Mouse (Mus musculus) regulatory T cell (primary cell): Measurements from ENCODE around the gene Efhd2.

Experiments used
- in situ Hi-C: fragments of 300-600 bp; cut with MboI, MseI; formaldehyde crosslinking; loops from one replicate; pipeline ENCODE4 v1.15.1; 2025; ENCODE audit warnings: high pct_unique_total_duplicates

Gene Efhd2

DNA sequence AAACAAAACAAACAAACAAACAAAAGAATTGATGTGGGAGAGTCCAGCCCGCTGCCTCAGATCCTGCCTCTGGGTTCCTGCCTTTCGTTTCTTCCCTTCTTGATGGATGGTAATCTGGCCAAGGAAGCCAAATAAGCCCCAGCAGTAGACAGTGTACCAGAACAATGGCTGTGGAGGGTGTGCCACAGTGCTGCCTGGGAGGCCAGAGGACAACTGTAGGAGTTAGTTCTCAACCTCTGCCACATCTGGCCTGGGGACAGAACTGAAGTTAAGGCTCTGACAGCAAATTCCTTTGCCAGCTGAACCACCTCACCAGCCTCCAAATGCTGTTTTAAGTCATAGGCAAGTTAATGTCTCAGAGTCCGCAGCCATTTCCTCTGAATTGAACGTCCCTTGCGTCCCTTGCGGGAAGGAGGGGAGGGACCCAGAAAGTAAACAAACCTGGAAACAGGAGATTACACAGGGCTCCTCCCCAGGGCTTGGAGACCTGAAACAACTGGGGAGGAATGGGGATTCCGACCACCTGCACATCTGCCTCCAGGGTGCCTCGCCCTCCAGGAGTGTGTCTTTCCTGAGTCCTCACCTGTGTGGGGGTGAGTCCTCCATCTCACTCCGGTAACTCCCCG, 6.7 kb upstream of the Efhd2 start:
- in situ Hi-C loops = no loop called here

DNA sequence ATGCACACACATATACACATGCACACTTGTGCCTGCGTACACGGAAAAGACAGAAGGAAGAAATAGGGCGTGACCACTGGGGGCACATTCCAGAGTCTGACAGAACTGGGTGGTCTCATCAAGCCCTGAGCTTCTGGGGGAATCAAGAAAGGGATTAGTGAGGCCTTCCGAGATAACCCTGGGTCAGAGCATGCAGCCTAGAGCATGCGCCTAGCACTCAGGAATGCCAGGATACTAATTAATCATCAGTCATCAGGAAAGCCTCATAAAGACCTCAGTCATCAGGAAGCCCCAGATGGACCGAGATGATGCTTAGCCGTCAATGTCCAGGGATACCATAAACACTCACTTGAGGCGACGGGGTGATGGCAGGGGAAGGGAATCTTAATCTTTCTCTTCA, 5.2 kb upstream of the Efhd2 start:
- in situ Hi-C loops = no loop called here

DNA sequence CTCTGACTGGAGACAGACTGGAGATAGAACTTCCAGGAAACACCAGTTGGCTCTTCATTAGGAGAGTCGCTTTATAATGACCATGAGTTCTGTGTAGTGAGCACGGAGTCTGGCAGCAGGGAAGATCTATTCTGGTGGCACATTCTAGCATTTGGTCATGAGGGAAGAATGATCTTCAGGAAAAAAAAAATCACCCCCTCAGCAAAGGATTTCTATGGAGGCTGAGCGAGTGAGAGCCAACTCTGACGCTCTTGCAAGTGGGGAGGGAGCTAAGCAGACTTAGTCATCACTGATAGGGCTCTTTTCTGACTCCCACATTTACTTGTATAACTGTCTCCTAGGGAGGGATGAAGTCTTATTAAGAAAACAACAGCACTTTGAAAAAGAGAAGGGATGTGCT, 4.4 kb upstream of the Efhd2 start:
- in situ Hi-C loops = no loop called here

DNA sequence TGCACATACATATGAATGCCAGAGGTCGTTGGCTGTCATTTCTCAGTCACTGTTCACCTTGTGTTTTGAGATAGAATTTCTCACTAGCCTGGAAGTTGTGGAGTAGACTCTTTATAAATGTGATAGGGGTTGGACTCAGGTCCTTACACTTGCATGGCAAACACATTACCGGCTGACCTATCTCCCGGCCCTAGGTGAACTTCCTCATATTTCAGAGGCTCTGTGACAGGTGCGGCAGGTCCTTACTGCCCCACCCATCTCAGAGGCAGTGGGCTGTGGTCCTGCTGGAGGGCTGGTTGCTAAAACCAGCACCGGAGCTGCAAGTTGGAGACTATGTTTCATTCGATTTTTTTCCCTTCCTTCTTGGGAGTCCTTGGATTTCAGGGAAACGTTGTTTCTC, 3.9 kb upstream of the Efhd2 start:
- in situ Hi-C loops = no loop called here

DNA sequence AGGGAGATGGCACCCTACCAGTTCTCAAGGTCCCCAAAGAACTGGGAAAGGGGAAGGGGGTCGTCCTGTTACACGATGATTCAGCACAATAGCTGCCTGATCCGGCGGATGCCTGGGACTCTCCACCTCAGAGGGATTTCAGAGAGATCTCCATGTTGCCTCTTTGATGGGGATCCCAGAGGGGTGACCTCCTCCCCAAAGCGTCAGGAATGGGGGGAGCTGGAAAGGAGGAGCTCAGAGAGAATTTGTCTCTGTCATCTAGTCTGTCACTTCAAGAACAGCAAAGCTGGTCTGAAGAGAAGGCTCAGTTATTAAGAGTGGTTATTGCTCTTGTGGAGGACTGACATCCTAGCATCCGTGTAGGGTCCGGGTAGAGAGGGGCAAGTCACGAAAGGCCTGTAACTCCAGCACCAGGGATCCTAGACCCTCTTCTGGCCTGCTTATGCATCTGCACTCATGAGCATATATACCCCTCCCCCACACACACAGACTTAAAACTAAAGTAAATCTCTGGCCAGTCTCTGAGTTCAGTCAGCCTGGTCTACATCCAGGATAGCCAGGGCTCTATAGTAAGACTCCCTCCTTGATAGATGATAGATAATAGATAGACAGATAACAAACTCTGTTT, 875 bp upstream of the Efhd2 start:
- in situ Hi-C loops = no loop called here

DNA sequence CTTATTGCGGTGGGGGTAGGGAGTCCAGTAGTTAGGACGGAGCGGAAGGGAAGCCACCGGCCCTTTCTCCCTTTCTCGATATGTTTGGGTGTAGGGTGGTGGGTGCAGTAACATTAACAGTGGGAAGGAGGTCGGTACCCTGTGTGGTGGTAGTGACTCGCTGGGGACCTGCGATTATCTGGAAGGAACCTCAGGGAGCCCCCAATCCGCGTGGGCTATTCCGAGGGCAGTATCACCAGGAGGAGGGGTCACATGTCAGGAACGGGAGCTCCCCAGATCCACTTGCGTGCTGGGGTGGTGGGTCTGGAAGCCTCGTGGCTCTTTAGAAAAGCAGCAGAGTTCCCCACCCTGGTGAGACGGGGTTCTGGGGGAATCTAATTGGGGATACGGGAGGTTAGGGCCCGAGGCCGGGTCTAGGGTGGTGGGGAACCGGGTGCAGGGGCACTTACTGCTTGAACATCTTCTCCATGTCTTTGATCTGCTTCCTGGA, 564 bp downstream of the Efhd2 start:
- in situ Hi-C loops = no loop called here

DNA sequence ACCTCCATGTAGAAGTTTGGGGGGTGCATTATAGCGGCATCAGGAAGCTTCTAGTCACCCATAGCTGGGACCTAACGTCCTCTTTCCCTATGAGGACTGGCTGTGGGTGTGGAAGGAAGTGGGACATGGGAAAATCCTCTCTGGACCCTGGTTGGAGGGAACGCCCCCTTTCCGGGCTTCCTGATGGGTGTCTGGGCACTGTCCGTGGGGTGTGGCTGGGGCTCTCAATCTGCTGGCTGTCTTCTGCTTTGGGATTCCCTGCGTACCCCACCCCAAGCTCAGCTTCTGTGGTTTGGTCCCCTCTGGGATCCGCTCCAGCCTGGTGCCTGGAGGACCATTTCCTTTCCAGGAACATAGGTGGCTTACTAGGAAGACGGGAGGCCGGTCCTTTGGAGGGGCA, 1.7 kb downstream of the Efhd2 start:
- in situ Hi-C loops = no loop called here

DNA sequence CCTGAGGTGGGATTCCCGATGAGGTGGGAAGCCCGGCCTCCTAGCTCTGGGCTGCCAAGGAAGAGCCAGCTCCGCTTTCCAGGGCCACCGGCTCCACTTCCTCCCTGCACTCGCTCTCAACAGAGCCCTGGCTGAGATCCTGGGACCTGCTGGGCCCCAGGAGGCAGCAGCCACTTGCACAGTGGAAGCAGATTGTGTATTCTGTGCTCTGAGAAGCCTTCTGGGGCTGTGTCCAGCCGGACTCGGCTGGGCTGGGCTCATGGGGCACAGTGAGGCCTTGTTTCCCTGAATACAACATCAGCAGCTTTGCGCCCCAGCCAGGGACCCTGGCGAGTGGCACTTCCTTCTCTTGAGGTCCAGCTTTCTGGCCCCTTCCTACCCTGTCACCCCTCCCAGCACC, 2.8 kb downstream of the Efhd2 start:
- in situ Hi-C loops = no loop called here

DNA sequence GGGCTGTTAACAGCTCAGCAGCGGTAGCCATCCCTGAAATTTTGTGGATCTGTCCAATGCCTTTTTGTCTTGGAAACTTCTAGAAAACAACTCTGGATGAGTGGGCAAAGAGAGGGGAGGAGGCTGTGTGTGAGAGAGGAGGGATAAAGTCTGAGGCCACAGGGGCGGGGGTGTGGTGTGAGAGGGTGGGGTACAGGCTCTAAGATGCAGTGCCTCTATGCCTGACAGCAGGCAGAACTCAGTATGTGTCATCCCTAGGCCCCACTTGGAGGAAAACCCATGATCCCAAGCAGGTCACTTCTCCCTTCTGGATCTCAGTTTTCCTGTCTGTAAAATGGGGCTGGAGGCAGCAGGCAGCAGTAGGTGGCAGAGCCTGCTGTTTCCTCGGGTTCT, 3.4 kb downstream of the Efhd2 start:
- in situ Hi-C loops = no loop called here

DNA sequence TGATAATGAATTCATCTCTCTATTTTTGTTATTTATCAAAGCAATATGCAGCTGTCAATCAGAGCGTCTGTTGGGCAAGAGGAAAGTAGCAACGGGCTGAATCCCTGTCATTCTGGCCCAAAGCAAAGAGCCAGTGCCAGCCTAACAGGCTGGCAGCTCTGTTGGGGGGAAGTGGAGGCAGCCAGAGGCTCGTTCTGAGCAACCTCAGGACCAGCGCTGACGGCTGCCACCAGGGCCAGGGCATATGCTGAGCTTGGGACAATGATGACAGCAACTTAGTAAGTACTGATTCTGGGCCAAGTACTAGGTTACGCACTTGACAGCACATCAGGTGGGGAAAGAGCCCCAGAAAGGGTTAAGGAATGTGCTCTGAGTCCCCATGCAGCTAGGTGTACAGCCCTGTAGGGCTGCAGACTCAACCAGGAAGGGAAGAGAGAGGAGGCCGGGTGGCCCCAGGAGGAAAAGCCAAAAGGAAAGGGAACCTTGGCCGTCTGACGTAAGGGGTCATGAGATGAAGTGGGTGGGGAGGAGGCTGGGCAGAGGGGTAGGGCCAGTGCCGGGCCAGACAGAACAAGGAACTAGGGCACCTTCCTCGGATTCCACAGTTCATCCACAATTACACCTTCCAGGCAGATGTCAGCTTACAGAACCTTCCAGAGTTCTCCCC, 3.9 kb downstream of the Efhd2 start:
- in situ Hi-C loops = no loop called here

DNA sequence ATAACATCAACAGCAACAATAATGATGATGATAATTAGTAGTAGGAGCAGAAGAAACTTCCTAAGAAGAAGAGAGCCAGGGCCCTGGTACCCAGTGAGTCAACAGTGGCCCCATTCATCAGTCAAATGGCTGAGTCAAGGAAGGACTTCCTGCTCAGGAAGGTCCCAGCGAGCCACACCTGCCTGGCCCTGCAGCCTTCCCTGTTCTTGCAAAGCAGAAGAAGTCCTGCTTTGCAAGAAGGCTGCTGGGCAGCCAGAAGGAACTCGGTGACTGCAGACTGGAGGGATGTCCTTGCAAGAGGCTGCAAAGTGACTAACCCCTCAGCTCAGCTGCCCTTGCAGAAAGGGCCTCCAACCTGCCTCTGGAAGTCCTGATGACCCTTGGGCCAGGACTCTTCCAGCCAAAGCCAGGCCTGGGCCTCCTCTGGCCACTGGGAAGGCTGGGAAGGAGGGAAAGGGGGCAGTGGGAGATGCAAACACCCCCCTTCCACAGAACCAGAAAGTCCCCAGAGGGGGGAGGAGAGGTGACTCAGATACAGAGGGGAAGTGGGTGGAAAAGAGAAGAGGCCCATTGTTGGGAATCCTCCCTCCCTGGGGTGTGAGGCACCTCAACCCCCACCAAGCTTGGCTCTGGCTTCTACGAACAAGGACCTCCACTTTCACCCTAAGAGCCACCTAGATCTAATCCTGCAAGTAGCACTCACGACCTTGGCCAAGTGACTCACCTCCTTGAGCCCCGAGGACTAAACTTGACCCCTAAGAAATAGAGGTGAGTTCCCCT, 5.1 kb downstream of the Efhd2 start:
- in situ Hi-C loops = no loop called here

DNA sequence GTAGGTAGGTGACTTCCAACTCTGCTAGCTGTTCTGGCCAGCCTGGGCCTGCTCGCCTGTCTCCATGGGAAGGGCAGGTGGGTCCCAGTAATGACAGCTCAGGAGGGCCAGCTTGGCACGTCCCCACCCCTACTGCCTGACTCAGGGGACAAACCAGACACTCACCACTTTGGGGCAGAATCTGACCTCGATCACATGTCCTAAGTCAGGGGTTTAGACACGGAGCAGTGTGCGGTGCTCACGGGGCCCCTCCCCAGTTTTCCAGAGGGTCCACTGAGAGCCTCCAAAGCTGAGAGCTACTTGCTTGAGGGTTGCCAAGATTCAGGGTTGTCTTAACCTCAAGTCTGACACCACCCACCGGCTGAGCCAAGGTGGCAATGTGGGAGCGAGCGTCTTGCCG, 6.7 kb downstream of the Efhd2 start:
- in situ Hi-C loops = no loop called here

DNA sequence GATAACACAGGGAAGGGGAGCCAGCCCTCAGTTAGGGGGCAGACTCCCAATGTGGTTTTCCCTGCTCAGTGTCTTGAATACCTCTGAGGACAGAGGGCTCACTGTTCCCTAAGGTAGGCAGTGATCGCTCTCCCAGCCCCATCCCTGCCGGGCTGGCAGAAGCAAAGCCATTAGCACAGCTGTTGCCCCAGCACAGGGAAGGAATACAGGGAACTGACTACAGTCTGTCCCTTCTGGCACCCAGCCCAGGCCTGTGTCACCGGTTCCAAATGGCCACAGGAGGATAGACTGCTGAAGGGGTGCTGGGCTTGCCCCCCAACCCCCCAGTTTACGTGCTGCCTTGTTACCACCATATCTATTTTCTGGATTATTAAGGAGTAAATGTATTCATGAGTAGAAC, 7.2 kb downstream of the Efhd2 start:
- in situ Hi-C loops = no loop called here

DNA sequence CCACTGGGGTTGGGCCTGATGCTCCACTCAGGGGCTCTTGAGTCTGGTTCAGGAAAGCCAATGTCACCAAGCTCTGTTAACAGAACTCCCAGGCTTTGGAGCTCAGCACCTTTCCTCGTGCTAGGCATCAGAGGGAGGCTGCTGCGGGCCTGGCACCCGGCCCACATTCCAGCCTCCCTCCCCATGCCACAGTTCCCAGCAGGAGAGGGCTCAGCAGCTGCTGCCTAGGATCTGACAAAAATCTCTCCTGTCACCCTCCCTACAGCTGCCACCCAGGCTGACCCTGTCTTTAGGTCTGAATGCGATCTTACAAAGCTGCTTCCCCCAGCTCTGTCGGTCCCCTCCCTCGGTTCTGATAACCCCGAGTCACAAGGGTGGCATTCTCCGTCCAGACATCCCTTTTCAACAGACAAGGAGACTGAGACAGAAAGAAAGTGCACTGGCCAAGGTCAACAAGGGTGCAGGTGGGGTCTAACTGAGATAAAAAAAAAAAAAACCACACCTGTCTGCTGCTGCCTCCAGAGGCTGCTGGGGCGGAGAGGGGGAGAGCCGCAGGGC, 7.7 kb downstream of the Efhd2 start:
- in situ Hi-C loops = no loop called here

DNA sequence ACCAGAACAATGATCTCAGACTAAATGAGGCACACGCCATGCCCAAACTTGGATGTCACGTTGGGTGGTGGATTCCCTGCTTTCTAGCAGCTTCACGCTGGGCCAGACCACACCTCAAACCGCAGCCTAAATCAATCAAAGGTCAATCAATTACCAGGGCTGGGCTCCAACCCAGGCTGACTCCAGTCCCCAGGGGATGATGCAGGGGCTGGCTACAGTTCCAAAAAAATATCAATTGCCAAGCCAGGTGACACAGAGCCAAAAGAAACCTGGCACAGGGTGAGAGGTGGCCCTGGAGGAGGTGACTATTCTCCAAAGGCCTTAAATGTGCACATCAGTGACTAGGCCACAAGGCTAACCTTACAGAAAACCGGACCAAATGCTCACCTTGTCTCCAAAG, 9.1 kb downstream of the Efhd2 start:
- in situ Hi-C loops = no loop called here

DNA sequence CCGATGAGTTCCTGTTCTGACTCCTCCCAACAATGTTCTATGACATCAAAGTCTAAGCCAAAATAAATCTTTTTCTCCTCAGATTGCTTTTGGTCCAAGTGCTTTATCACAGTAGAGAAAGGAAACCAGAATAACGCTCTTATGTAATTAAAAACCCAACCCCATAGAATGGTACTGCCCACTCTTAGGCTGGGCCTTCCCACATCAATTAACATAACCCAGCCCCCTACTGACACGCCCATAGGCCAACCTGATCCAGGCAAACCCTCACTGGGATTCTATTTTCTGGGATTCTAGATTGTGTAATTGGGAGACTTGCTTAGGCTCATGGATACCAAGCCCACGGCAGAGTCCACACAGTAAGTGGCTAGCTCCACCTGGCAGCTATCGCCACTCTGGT, 9.7 kb downstream of the Efhd2 start:
- in situ Hi-C loops = no loop called here

DNA sequence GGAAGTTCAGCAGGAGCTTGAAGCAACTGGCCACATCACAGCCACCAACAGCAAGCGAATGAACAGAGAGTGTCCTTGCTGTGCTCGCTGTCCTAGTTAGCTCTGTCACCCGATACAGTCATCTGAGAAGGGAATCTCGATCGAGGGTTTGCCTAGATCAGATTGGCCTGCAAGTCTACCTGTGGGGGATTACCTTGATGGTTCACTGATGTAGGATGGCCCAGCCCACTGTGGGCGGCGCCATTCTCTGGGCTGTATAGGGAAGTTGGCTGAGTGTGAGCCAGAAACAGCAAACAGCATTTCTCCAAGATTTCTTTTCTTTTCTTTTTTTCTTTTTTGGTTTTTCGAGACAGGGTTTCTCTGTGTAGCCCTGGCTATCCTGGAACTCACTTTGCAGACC, 10.2 kb downstream of the Efhd2 start:
- in situ Hi-C loops = no loop called here

DNA sequence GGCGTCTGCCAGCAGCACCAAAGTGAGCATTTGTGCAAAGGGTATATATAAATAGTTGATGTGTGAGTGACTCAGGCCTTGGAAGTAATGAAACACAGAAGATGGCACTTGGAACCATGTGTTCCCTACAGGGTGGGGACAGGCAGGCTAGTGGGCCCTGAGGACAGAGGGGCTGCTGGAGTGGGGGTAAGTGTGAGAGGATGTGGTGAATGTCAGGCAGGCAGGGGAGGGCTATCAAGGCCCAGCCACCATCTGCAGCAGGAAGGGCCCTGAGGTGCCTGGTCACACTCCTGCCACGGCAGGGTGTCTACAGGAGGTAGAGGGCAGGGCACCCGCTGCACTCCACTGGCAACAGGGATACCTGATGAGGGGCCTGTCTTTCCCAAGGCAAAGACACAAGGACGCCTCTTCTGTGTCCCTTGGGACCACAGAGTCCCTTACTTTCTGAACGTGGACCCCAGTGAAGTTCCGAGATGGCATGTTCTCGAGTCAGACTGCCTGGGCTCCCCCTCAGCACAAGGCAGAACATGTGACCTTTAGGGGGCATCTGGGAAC, 10.9 kb downstream of the Efhd2 start:
- in situ Hi-C loops = no loop called here

DNA sequence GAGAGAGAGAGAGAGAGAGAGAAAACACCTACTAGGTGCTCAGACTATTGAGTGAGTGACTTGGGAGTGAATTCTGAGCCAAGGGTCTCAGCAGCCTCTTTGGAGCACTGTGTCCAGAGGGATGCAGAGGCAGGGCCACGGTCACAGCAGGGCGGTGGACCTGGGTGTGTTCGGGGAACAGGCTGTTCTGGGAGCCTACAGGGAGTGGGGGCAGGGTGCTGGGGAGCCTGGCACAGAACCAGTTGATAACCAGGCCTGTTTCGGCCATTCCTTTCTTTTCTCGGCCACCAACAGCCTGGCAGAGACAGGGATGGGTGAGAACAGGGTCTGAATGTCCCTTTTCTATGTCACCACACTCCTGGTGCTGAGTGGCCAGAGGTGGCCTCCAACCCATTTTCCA, 11.9 kb downstream of the Efhd2 start:
- in situ Hi-C loops = no loop called here

DNA sequence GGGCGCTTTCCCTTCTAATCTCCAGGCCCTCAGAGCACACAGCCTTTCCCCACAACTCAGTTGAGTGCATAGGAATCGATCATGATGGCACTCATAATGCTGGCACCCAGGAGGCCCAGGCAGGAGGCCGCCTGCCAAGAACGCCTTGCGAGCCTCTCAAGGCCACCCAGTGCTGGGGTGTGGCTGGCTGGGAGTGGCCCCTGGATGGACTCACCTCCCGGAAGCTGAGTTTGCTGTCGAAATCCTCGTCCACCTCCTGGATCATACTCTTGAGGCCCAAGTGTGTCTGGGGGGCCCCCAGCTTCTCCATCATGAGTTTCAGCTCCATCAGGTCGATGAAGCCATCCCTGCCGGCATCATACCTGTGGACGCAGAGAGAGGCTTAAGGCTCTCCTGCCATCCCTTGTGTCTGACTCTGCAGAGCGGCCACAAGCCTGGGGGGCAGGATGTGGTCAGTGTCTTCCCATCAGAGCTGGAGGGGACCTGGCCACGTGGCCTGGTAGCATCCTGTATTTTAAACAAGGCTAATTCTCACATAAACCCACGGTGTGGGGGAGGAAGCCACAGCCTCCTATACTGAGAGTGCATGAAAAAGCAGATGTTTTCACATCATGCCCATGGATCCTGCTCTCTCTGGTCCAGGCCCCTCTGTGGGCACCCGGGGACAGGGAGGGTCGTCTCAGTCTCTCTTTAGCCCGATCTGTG, 13.0 kb downstream of the Efhd2 start:
- in situ Hi-C loops = no loop called here

DNA sequence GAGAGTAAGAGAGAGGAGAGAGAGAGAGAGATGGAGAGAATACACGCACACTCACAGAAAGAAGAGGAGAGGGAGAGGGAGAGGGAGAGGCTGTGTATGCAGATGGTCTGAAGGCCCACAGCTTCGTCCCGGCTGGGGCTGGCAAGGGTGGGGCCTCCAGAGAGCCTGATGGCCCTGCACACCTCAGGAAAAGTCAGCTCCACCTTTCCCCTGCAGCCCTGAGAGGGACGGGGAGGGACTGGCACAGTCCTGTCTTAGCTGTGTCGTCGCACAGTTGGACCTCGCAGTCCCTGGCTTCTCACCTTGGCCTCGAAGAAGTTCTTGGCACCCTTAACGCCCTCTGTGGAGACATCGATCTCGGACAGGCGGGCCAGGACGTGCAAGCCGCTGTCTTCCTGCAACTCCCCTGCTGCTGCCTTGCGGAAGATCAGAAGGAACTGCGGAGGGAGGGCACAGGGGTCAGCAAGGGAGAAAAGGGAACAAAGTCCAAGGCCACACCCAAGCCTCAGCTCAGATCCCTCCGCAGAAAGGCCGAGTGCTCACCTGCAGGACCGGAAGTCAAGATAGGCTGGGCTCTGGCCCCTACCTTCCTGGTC, 14.4 kb downstream of the Efhd2 start:
- in situ Hi-C loops = no loop called here
